ENCODE assay signal across 21 mouse cellular contexts in the genomic region with DNA sequence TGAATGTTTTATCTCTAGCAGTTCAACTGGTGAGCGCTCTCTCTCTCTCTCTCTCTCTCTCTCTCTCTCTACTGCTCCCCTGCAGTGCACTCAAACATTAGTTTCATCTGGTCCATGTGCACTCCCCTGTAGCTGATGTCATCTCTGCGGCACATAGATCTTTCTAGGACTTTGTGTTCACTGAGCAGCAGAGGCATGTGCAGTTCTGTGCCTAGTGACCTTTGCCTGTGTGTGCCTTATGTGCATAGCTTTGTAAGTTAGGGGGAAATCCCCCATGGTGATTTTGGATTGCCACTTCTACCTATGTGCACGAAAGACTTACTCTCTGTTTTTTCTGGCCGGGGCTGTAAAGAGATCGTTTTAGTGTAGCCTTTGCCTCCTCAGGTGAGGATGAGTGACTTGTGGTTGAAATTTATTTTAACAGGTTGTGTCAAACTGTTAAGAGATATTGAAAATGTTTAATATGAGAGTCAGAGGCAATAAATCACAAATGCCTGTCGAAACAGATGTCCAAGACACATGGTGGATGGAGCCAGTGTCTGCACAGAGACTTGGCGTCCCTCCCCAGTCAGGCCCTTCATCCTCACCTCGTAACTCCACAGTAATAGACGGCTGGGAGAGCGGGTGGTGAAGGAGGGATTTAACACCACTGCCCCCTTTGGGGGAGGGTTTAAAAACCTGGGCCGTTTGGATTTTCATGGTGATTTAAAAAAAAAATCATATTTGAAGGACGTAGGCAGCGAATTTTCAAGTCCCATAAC.
DNase-seq lines count a peak whose midpoint lies in the region; ATAC-seq and TF ChIP-seq lines count a peak whose summit lies in the region.
"Had no signal": no experiment of that assay in that cellular context is flagged by ENCODE, and none has a peak within 500 bp of the region (broad histone marks: within the 10 kb centered on the region; RNA-seq: fewer than 3 reads in every experiment).

No protein-coding gene starts in this region.

- no peak overlapping the region for H3K27ac ChIP-seq in kidney, postnatal 0 days
- no peak overlapping the region for H3K27ac ChIP-seq in kidney, embryonic 16.5 days (ENCODE audit: low read length)
- H3K27ac ChIP-seq in intestine, postnatal 0 days (ENCODE audit: low read depth, low read length), result no peak overlapping the region
- H3K27ac ChIP-seq in limb, embryonic 11.5 days (replicated peaks; ENCODE audit: low read depth, low read length), result no peak overlapping the region; the same call in 1 of the 2 replicates
- H3K27ac ChIP-seq in liver, embryonic 14.5 days, result no peak overlapping the region
- H3K27ac ChIP-seq: forebrain, embryonic 15.5 days; hindbrain, embryonic 15.5 days had no signal

- H3K9ac ChIP-seq in kidney, postnatal 0 days (ENCODE audit: low read depth, low read length), result no peak overlapping the region
- no peak overlapping the region for H3K9ac ChIP-seq in kidney, embryonic 16.5 days (replicated peaks; ENCODE audit: low read length)
- no peak overlapping the region for H3K9ac ChIP-seq in intestine, postnatal 0 days (ENCODE audit: low read depth, low read length)
- H3K9ac ChIP-seq in limb, embryonic 11.5 days (ENCODE audit: low read length), result no peak overlapping the region
- no peak overlapping the region for H3K9ac ChIP-seq in liver, embryonic 14.5 days (replicated peaks)
- H3K9ac ChIP-seq: forebrain, embryonic 15.5 days; hindbrain, embryonic 15.5 days had no signal

- peaks cover 5% of the 10 kb centered on the region for H3K4me1 ChIP-seq in kidney, postnatal 0 days (replicated peaks; ENCODE audit: insufficient read depth, low read length)
- peaks cover 14% of the 10 kb centered on the region for H3K4me1 ChIP-seq in kidney, embryonic 16.5 days (ENCODE audit: insufficient read depth, low read length)
- 0 out of 2 replicates have a peak, but pooled peaks cover 3% of the 10 kb centered on the region for H3K4me1 ChIP-seq in intestine, postnatal 0 days (replicated peaks; ENCODE audit: control insufficient read depth, insufficient read depth, low read length)
- peaks cover 41% of the 10 kb centered on the region for H3K4me1 ChIP-seq in limb, embryonic 11.5 days (ENCODE audit: control insufficient read depth, insufficient read depth, low read length)
- peaks cover 0 to 4% of the 10 kb centered on the region in 2 experiments; a peak in 1 of 4 replicates for H3K4me1 ChIP-seq in liver, embryonic 14.5 days (replicated peaks; ENCODE audit: control insufficient read depth in 2 of 2, insufficient read depth in 2 of 2, low read length in 1 of 2)
- H3K4me1 ChIP-seq: megakaryocyte, embryonic 14.5 days had no signal

- H3K4me3 ChIP-seq in kidney, postnatal 0 days (replicated peaks; ENCODE audit: low read depth, low read length), result no peak overlapping the region
- no peak overlapping the region for H3K4me3 ChIP-seq in kidney, embryonic 16.5 days (ENCODE audit: low read length)
- H3K4me3 ChIP-seq in intestine, postnatal 0 days (ENCODE audit: low read depth, low read length), result no peak overlapping the region
- no peak overlapping the region for H3K4me3 ChIP-seq in limb, embryonic 11.5 days (ENCODE audit: low read depth, low read length)
- H3K4me3 ChIP-seq in liver, embryonic 14.5 days (ENCODE audit: insufficient read depth in 1 of 2, low read depth in 2 of 2, low read length in 2 of 2), result no peak overlapping the region
- H3K4me3 ChIP-seq: forebrain, embryonic 15.5 days; hindbrain, embryonic 15.5 days; megakaryocyte, embryonic 14.5 days had no signal

- no peak for DNase-seq in kidney, postnatal 0 days (ENCODE audit: low spot score)
- DNase-seq in limb, embryonic 11.5 days (ENCODE audit: low spot score), result peak; percentile 80
- peak in 2 of 3 experiments; percentile 10 to 12 for DNase-seq in liver, embryonic 14.5 days (ENCODE audit: low read depth in 3 of 3, low spot score in 3 of 3)
- no peak for DNase-seq in gastrocnemius, postnatal 36 days
- DNase-seq in frontal cortex, postnatal 10 days (ENCODE audit: low spot score in 2 of 2), result no peak
- DNase-seq in lung, postnatal 36 days, result no peak
- DNase-seq: adrenal gland, adult 8-10 months; cerebellum, adult 11-12 months; cerebellum, postnatal 14 days; gastrocnemius, postnatal 14 days; layer of hippocampus, adult 9-11 months; lung, postnatal 14 days; midbrain, embryonic 14.5 days; right cerebral cortex, postnatal 14 days; thymus, postnatal 14 days had no signal

- intact Hi-C loops in gastrocnemius, postnatal 36 days (cut with DNase I), result no loop called here

- H3K27me3 ChIP-seq in kidney, postnatal 0 days (ENCODE audit: insufficient read depth, low read length), result no peaks in the 10 kb centered on the region
- H3K27me3 ChIP-seq in kidney, embryonic 16.5 days (ENCODE audit: insufficient read depth, low read length), result no peaks in the 10 kb centered on the region
- H3K27me3 ChIP-seq in intestine, postnatal 0 days (replicated peaks; ENCODE audit: control insufficient read depth, insufficient read depth, low read length), result no peaks in the 10 kb centered on the region
- no peaks in the 10 kb centered on the region for H3K27me3 ChIP-seq in limb, embryonic 11.5 days (ENCODE audit: control insufficient read depth, insufficient read depth, low read length)
- H3K27me3 ChIP-seq in liver, embryonic 14.5 days (ENCODE audit: control insufficient read depth, insufficient read depth, low read length), result no peaks in the 10 kb centered on the region
- H3K27me3 ChIP-seq: forebrain, embryonic 15.5 days; hindbrain, embryonic 15.5 days had no signal

- H3K36me3 ChIP-seq in kidney, postnatal 0 days (ENCODE audit: insufficient read depth, low read length), result no peaks in the 10 kb centered on the region
- H3K36me3 ChIP-seq in kidney, embryonic 16.5 days (ENCODE audit: insufficient read depth, low read length), result no peaks in the 10 kb centered on the region
- no peaks in the 10 kb centered on the region for H3K36me3 ChIP-seq in intestine, postnatal 0 days (ENCODE audit: control insufficient read depth, insufficient read depth)
- no peaks in the 10 kb centered on the region for H3K36me3 ChIP-seq in limb, embryonic 11.5 days (ENCODE audit: control insufficient read depth, insufficient read depth, low read length)
- H3K36me3 ChIP-seq in liver, embryonic 14.5 days (replicated peaks; ENCODE audit: control insufficient read depth, insufficient read depth, low read depth), result no peaks in the 10 kb centered on the region
- H3K36me3 ChIP-seq: forebrain, embryonic 15.5 days; hindbrain, embryonic 15.5 days had no signal

- H3K4me2 ChIP-seq in kidney, postnatal 0 days (ENCODE audit: low read length), result no peak overlapping the region
- no peak overlapping the region for H3K4me2 ChIP-seq in kidney, embryonic 16.5 days (replicated peaks; ENCODE audit: low read depth, low read length)
- no peak overlapping the region for H3K4me2 ChIP-seq in intestine, postnatal 0 days (replicated peaks; ENCODE audit: low read depth)
- no peak overlapping the region; the same call in 1 of the 2 replicates for H3K4me2 ChIP-seq in limb, embryonic 11.5 days (ENCODE audit: low read depth, severe bottlenecking)
- no peak overlapping the region for H3K4me2 ChIP-seq in liver, embryonic 14.5 days (ENCODE audit: low read depth)
- H3K4me2 ChIP-seq: forebrain, embryonic 15.5 days; hindbrain, embryonic 15.5 days had no signal

- WGBS in kidney, postnatal 0 days, result 65% methylated on average over 13 of the region's 13 CpGs
- WGBS in kidney, embryonic 16.5 days, result 62% methylated on average over 13 of the region's 13 CpGs
- WGBS in intestine, postnatal 0 days, result 73% methylated on average over 13 of the region's 13 CpGs
- WGBS in limb, embryonic 11.5 days, result 18% methylated on average over 13 of the region's 13 CpGs
- WGBS in liver, embryonic 14.5 days (ENCODE audit: insufficient replicate concordance), result 64% methylated on average over 13 of the region's 13 CpGs

- TF ChIP-seq EP300 in liver, embryonic 14.5 days (IDR thresholded peaks at IDR 0.05; ENCODE audit: low read depth), result no peak

- no peaks in the 10 kb centered on the region for H3K9me3 ChIP-seq in kidney, postnatal 0 days (replicated peaks; ENCODE audit: low read length)
- no peaks in the 10 kb centered on the region for H3K9me3 ChIP-seq in kidney, embryonic 16.5 days (ENCODE audit: low read length)
- no peaks in the 10 kb centered on the region for H3K9me3 ChIP-seq in intestine, postnatal 0 days (ENCODE audit: control insufficient read depth)
- no peaks in the 10 kb centered on the region for H3K9me3 ChIP-seq in limb, embryonic 11.5 days (ENCODE audit: control insufficient read depth, low read length)
- H3K9me3 ChIP-seq in liver, embryonic 14.5 days (ENCODE audit: control insufficient read depth, low read length), result no peaks in the 10 kb centered on the region
- H3K9me3 ChIP-seq: forebrain, embryonic 15.5 days; hindbrain, embryonic 15.5 days had no signal

- 0 out of 2 replicates have a peak, but pooled peaks have one; percentile 49 for ATAC-seq in kidney, postnatal 0 days (replicated peaks; ENCODE audit: low FRiP score, low read depth)
- ATAC-seq in kidney, embryonic 16.5 days (ENCODE audit: low FRiP score, low TSS enrichment), result no peak
- ATAC-seq in intestine, postnatal 0 days, result peak; percentile 19; the same call in 1 of the 2 replicates
- peak; percentile 82 for ATAC-seq in limb, embryonic 11.5 days (ENCODE audit: insufficient number of reproducible peaks, low FRiP score, low TSS enrichment, low read depth)
- peak; percentile 55 for ATAC-seq in liver, embryonic 14.5 days (ENCODE audit: insufficient read depth)
- ATAC-seq: activated CD4-positive, CD25-positive, alpha-beta regulatory T cell, adult 4 months; forebrain, embryonic 15.5 days had no signal

- no peak for TF ChIP-seq CTCF in kidney, postnatal 0 days (IDR thresholded peaks at IDR 0.05; ENCODE audit: low read depth)
- TF ChIP-seq CTCF in intestine, postnatal 0 days (IDR thresholded peaks at IDR 0.05; ENCODE audit: low read depth), result no peak
- no peak for TF ChIP-seq CTCF in liver, embryonic 14.5 days (IDR thresholded peaks at IDR 0.05; ENCODE audit: low read depth)

Comparison
In these comparisons a context has a peak if more than half of its experiments do, and no peak if none do; other contexts are left out.
1. DNase-seq: peak in limb, embryonic 11.5 days (single experiment) and liver, embryonic 14.5 days (2 of 3); none in kidney, postnatal 0 days (single experiment), gastrocnemius, postnatal 36 days (0 of 2), frontal cortex, postnatal 10 days (0 of 2) and lung, postnatal 36 days (single experiment).